Mouse (Mus musculus): Measurements from ENCODE around the gene Atp5h.
"Not testable (repeated sequence)": the region's sequence is repeated elsewhere in the genome, so short reads cannot be mapped to it uniquely, and the experiment has no call there.

Gene Atp5h

DNA sequence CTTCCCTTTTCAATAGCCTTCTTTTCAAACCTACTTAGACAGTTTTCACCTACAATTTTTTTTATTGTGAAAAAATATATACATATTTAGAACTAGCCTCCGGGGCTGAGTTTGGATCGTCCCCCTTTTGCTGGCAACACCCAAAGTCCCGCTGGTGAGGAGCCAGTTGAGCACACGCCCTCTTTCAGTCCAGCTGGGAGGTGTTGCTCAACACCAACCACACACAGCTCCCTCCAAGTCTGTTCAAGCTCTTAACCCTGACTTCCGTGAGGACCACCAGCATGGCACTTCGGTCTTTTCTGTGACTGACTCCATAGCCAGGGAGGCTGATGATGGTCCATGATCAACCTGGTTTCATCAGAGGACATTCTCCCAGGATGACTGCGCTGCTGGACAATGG is 21.7 kb downstream of the Atp5h start:
- no peak for DNase-seq

DNA sequence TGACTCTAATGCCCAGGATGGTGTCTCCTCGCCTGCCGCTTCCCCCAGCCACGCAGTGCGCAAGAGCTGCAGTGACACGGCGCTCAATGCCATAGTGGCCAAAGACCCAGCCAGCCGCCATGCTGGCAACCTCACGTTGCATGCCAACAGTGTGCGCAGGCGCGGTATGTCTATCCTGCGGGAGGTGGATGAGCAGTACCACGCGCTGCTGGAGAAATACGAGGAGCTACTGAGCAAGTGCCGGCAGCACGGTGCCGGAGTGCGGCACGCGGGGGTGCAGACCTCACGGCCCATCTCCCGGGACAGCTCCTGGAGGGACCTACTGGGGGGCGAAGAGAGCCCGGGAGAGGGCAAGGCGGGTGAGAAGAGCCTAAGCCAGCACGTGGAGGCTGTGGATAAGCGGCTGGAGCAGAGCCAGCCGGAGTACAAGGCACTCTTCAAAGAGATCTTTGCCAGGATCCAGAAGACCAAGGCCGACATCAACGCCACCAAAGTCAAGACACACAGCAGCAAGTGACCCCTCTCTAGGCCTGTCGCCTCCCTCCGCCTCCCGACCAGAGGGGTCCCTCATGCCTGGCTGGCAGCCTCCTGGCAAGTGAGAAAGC is 25.9 kb downstream of the Atp5h start:
- no peak for DNase-seq

DNA sequence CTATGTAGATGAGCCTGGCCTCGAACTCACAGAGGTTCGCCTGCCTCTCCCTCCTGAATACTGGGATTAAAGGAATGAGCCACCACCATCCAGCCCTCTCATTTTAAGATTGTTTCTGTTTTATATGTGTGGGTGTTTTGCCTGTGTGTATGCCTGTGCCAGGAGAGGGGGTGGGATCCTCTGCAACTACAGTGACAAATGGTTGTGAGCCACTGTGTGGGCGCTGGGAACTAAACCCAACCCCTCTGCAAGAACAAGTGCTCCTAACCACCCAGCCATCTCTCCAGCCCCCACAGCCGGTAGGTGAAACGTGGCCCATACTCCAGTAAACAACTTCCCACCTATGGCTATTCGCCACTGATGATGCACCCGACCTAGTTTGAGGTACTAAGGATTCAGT is 28.4 kb downstream of the Atp5h start:
- DNase-seq, result no peak

DNA sequence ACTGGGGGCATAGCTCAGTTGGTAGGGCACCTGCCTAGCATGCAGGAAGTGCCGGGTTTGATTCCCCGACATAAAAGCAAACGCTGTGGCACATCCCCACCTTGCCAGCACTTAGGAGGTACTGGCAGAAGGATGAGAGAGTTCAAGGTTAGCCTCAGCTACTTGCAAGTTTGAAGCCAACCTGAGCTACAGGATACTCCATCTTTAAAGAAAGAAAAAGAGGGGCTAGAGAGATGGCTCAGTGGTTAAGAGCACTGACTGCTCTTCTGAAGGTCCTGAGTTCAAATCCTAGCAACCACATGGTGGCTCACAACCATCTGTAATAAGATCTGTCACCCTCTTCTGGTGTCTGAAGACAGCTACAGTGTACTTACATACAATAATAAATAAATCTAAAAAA is 32.9 kb downstream of the Atp5h start:
- not testable (repeated sequence) for DNase-seq

DNA sequence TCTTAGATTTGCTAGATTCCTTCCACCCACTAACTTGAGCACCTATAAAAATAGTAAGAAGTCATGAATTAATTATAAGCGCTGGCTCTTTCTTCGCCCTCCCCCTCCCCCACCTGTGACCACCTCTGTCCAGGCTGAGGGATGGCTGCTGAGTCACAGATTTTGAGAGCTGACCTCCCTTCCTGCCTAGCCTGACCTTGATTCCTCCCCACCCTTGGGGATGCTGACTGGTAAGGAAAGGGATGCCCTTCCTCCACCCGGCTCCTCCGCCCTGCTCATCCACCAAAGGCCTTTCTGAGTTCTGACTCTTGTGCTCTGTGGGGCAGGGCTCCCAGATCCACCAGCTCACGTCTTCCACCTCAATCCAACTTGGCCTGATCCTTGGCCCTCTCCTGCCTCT is 35.2 kb downstream of the Atp5h start:
- peak; percentile 27 to 53 for DNase-seq

DNA sequence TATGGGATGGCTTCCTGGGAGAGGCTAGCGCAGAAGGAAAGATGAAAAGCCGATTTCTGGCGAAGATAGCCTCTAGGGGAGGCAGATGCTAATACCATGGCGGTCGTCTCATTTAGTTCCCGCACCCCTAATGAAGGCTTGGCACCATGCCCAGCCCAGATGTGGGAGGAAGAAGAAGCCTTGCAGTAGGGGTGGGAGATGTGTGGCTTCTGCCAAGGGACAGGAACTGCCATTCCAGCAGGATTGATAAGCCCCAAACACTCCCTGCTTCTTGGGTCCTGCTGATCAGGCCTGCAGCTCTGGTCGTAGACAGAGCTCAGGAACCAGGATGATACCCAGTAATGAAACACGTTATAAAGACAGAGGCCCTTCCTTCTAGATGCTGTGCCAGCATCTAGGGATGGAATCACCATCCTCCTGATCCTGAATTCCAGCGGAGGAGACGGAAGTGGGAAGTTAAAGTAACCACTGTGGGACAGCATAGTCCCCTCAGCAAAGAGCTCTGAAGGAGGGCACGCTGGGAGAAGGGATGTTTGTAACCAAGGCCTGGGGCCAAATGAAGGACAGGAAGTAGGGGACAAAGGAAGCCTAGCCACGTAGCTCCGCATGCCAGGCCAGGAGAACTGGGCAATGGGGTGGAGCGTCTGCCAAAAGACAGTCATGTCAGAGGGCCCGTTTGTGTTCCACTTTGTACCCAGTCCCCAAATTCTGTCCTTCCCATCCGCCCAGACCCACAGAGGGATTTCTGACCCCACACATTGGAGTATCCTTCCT is 35.9 kb downstream of the Atp5h start:
- peak in 1 of 2 experiments; percentile 25 for DNase-seq

DNA sequence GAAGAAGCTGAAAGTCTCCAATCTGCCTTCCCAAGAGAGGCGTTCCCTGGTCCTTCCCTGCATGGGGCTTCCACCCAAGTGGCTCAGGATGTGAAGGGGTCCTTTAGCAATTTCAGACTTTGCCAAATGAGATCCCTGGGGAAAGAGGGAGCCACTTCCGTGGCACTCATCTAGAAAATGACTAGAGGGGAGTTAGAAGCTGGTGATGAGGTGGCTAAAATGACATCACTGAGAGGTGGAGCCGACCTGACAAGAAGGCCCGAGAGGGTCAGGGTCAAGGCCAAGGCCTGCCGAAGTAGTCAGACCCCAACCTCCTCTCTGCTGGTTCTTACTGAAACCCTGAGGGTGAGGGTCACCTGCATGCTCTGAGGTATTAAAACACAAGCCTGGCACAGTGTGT is 36.9 kb downstream of the Atp5h start:
- DNase-seq, result no peak

DNA sequence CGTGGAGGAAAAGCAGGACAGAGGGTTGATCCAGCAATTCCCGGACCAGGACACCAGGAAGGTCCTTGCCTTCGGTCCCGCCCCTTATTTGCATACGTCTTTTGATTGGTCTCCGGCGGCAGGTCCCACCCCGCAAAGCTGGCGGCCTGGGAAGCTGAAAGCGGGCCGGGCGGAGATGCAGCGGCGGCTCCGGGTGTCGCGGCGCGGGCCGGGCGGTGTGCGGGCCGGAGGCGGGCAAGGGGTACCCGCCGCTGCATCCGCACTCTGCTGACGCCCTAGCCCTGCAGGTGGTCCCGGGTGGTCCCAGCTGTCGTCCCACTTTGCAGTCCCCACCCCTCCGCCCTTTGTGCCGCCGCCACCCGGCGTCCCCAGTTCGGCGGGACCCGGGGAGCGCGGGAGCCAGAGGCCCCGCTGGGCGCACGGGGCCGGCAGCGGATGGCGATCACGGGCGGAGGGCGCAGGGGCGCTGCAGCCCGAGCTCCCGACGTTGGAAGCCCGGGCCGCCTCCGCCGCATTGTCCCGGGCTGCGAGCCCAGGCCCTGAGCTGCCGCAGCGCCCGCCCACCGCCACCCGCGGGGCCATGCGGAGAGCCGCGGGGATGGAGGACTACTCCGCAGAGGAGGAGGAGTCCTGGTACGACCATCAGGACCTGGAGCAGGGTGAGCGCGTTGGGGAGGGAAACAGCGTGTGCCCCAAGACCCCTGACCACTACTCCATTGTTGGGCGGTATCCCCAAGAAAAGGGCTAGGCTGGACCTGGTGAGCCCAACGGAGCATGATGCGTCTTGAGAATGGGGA is 37.8 kb downstream of the Atp5h start, which contains the start of gene Cdr2l:
TSS of gene Cdr2l (plus strand) at position 174 of the 797 bp plus-strand sequence.
- peak; percentile 95 to 96 for DNase-seq

DNA sequence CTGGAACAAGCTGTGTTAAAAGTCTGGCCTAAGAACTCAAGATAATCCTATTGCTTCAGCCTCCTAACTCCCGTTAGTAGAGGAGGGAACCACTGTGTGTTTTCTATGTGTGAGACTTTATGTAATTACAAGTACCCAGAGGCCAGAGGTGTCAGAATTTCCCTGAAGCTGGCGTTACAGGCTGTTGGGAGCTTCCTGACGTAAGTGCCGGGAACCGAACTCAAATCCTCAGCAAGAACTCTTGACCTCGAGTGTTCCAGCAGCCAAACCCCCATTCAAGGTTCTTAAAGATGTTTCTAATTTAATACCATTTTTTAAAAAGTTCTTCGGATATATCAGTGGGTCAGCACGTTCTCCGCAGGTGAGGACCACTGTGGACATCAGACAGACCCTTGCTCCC is 38.5 kb downstream of the Atp5h start:
- DNase-seq, result no peak

DNA sequence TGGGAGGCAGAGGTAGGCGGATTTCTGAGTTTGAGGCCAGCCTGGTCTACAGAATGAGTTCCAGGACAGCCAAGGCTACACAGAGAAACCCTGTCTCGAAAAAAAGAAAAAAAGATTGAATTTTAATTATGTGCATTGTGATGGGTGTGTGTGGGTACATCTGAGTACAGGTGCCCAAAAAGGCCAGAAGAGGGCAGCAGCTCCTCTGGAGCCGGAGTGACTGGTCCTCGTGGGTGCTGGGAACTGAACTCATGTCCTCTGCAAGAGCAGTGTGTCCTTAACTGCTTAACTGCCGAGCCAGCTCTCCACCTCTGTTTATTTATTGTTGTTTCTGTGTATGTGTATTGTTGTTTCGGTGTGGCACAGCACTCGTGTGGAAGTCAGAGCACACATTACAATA is 41.9 kb downstream of the Atp5h start:
- DNase-seq, result no peak

DNA sequence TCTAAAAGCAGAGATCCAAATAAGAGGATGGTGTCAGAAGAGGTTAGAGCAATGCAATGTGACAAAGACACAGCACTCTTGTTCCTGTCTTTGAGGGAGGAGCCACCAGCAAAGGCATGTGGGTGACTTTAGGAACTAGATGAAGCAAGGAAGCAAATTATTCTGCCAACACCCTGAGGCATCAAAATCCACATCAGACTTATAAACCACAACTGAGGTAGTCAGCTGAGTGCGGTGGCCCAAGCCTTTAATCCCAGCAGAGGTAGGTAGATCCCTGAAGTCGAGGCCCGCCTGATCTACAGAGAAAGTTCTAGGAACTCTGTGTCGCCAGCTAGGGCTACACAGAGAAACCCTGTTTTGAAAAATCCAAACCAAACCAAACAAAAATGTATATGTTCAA is 42.5 kb downstream of the Atp5h start:
- no peak for DNase-seq

DNA sequence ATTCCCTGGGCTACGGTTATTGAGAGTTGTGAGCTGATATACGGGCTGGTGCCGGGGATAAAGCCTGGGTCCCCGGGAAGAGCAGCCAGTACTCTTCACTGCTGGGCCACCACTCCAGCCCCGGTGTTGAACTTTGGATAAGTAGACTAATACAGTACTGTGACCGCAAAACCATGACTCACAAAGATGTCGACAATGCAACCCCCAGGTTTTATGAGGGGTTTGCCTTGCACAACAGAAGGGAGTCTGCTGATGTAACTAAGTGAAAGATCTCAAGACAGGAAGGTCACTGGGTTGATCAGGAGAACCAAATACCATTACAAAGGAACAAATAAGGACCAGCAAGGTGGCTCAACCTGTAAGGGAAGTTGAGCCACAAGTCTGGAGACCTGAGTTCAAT is 43.0 kb downstream of the Atp5h start:
- no peak for DNase-seq

DNA sequence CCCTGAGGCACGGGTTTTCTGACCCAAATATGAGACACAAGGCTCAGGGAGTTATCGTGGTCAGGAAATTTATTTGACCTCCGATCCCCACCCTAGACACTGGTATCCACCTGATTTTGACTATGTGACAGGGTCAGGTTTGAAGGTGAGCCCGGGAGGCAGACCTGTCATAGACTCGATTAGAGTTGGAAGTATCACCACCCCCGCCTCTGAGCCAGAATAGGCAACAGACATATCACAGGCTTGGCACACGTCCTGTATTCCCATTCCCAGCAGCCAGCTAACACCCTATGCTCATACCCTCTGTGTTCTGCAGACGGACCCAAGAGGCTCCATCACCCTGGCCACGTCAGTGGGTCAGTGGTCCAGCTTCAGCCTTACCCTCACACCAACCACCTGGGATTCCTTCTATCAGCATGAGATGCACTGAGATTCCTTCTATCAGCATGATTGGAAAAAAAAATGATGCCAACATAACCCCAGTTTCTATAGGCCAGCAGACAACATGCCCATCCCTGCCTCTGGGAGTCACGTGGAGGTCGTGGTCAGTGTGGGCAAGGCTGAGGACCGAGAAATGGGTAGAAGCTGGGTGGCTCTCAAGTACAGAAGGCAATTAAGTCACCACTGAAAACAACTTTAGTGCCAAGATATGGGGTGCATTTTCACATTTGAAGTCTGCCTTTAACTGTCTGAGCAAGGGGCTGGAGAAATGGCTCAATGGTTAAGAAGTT is 44.9 kb downstream of the Atp5h start:
- no peak for DNase-seq

DNA sequence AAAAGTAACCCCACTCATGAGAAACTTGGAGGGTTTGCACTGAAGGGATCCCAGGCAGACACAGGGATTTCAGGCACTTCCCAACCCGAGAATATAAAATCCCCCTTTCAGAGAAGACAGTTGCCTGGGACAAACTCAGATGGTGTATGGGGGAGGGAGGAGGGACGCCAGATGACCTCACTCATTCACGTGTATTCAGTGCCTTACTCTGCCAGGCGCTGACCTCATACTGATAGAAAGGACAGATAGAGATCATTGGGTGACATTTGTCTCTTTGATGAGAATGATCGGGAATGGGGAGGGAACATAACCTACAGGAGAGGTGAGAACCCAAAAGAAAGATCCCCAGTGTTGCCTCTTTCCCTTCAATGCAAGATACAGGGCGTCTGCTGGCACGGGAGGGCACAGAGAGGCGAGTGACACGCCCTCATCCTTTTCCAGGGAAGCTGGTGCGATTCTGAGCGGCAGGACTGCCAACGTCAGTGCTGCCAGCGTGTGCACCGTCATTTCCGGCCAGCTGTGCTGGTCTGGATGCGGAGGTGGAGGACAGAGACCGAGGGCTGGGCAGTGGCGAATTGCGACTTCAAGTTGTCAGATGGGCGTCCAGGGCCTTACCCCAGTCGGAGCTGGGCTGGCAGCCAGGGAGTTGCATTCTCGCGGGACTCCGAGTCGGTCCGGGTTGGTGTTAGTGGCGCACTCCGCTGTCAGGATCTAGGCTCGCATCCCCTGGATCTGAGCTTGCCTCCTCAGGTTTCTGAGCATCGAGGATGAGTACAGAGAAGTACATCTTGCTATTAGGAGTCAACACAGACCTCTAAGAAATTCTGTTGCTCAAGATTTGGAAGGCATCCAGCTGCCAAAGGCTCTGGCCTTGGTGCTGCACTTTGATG is 45.7 kb downstream of the Atp5h start:
- peak; percentile 70 to 82 for DNase-seq

DNA sequence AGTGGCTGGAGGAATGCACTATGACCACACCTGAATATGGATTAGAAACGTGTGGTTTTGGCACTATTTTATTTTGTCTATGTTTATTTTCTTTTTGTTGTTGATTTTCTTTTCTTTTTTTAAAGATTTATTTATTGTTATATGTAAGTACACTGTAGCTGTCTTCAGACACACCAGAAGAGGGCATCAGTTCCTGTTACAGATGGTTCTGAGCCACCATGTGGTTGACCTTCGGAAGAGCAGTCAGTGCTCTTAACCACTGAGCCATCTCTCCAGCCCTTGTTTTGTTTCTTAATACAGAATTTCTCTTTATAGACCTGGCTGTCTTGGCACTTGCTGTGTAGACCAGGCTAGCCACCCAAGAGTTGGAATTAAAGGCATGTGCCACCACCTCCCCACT is 47.0 kb downstream of the Atp5h start:
- no peak for DNase-seq

DNA sequence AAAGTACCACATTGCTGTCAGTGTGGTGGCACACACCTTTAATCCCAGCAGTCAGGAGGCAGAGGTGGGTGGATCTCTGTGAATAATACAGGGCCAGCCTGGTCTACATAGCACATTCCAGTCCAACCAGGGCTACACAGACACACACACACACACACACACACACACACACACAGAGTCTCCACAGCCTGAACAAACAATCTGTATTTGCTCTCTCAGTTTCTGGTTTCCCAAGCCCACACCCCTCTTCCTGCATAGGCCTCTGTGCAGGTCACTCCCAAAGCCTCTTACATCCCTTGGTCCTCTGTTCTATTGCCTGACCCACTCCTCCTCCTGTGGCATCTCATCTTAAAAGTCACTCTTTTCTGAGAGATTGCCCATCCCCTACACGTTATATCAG is 47.7 kb downstream of the Atp5h start:
- DNase-seq, result no peak

DNA sequence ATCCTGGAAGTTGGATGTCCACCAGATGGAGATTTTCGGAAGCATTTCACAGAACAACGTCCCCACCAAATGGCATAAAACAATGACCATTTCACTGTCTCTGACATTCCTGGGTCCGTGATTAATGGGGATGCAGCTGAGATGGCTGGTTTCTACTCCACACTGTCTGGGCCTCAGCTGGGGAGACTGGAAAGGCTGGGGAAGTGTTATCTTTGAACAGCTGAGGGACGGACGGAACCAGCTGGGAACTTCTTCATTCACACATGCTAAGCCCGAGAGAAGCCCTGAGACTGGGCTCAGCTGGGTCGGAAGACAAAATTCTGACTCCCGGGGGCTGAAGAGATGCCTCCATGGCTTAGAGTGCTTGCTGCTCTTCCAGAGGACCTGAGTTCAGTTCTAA is 48.4 kb downstream of the Atp5h start:
- no peak for DNase-seq

DNA sequence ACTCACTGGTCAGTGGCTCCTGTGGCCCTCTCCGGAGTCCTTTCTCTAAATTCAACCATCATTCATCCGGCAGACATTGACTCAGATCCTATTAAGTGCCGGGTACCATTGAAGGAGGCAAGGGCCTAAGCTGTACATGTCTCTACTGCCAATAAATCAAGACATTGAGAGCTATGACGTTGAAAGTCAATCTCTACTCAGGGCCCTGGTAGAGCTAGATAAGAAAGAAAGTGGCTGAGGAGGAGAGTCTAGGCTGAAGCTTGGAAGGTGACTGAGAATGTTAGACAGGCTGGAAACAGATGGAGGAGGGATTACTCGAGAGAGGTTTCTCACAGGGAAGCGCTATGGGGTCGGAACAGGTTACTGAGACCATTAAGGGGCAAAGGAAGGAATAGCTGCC is 49.4 kb downstream of the Atp5h start:
- DNase-seq, result no peak

DNA sequence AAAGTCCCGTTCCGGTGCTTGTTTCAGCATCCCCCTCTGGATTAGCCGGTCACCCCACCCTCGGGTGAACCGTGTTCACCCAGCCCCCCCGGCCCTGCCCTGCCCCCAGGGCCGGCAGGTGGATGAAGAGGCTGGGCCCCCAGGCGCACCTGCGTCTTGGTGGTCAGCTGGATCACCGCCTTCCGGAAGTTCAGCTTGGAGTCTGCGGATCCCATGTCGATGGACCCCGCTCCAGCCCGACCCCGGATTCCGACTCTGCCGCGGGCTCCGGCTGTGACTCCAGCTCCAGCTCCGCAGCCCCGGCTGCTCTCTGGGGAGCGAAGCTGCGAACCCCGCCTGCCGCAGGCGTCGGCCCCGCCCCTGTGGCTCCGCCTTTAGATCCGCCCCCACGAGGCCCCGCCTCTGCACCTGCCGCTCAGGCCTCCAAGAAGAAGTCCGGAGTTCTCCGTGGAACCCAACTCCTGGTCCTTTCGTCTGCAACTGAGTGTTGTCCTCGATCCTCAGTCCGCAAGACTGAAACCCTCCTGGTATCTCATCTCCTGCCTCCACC is 52.3 kb downstream of the Atp5h start, which contains the start of gene Hid1:
TSS of gene Hid1 (minus strand) at position 362 of the 550 bp plus-strand sequence.
- DNase-seq, result peak; percentile 87 to 90

DNA sequence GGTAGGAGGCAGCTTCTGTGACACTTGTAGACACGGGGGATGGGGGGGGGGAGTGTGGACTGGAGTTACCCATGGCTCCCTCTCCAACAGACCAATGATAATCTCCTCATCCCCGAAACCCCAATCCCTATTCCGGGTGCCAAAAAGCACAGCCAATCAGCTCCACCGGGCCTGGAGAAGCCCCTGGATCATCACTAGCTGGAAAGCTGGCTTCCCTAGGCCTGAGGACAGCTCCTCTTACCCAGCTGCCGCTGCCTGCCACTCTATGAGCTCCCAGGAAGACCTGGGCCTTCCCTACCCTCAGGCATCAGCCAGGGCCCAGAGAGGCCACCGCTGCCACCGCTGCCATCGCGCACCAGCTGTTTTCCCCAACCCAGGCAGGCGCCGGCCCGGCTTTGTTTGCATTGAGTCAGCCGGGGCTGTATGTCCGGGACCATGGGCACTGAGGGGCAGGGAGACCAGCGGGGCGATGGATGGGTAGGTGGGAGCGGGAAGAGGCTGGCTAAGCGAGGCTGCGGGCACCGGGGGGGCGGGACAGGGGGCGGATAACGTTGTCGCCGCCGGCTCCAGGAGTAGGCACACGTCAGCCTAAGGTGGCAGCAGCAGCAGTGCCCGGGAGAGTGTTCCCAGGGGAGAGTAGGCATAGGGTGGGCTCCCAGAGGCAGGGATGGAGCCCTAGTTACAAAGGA is 52.9 kb downstream of the Atp5h start:
- DNase-seq, result no peak

Data from kidney, postnatal 25 days (tissue).